Mouse (Mus musculus) ES-E14 (cell line): ENCODE data around the gene Arhgap24. TPM values are rescaled to one million over a fixed set of nuclear protein-coding genes. Genes with fewer than 3 reads are reported as not detected.

ENCODE experiments used
- DNase-seq: peaks from one replicate; pipeline ENCODE4 v3.0.0-alpha.2; 2013; ENCODE audit warnings: low read depth, low spot score
- H3K27ac ChIP-seq: 2 replicates; pipeline ENCODE4 v1.5.1; 2012; ENCODE audit warnings: low read depth, mild to moderate bottlenecking, low read length, moderate library complexity, mixed read lengths; ENCODE audit not compliant: poor library complexity, insufficient read depth, severe bottlenecking
- H3K36me3 ChIP-seq: 2 replicates; pipeline ENCODE4 v1.6.1; 2012; ENCODE audit warnings: mild to moderate bottlenecking, low read length, moderate library complexity, mixed read lengths; ENCODE audit not compliant: control insufficient read depth, poor library complexity, insufficient read depth, severe bottlenecking
- H3K4me1 ChIP-seq, 2 experiments: fragments of 150-350 bp in 1 of 2; sonication (generic) in 1 of 2; 2 replicates each; pipeline ENCODE4 v1.6.1; 2012; ENCODE audit warnings: low read length in 2 of 2, mild to moderate bottlenecking in 1 of 2, mixed read lengths in 1 of 2; ENCODE audit not compliant: control insufficient read depth in 2 of 2, insufficient read depth in 2 of 2, poor library complexity in 1 of 2
- H3K4me3 ChIP-seq, 2 experiments: fragments of 150-350 bp in 1 of 2; sonication (generic) in 1 of 2; 2 replicates each; pipeline ENCODE4 v1.5.1; 2012; ENCODE audit warnings: low read length in 2 of 2, low read depth in 1 of 2, mild to moderate bottlenecking in 1 of 2, mixed read lengths in 1 of 2; ENCODE audit not compliant: insufficient read depth in 1 of 2, poor library complexity in 1 of 2, severe bottlenecking in 1 of 2
- H3K9ac ChIP-seq: 2 replicates; pipeline ENCODE4 v1.6.1; 2012; ENCODE audit warnings: low read depth, mild to moderate bottlenecking, low read length, mixed read lengths; ENCODE audit not compliant: poor library complexity, insufficient read depth, severe bottlenecking
- H3K9me3 ChIP-seq: fragments of 150-350 bp; sonication (generic); 2 replicates; pipeline ENCODE4 v1.6.1; 2012; ENCODE audit warnings: low read depth, mild to moderate bottlenecking, low read length; ENCODE audit not compliant: control insufficient read depth, insufficient read depth
- CHD2 ChIP-seq: IDR thresholded peaks from 2 replicates; pipeline ENCODE4 v1.6.1; 2014; ENCODE audit warnings: mild to moderate bottlenecking, low read depth, low read length, inconsistent platforms
- HCFC1 ChIP-seq: IDR thresholded peaks from 2 replicates; pipeline ENCODE4 v1.6.1; 2012; ENCODE audit warnings: low read length, inconsistent platforms, borderline replicate concordance; ENCODE audit not compliant: insufficient read depth
- MAFK ChIP-seq: IDR thresholded peaks from 2 replicates; pipeline ENCODE4 v1.6.1; 2014; ENCODE audit warnings: mild to moderate bottlenecking, low read depth, low read length, inconsistent platforms; ENCODE audit not compliant: insufficient read depth
- ZC3H11A ChIP-seq: IDR thresholded peaks from 2 replicates; pipeline ENCODE4 v1.6.1; 2012; ENCODE audit warnings: low read depth, mild to moderate bottlenecking, inconsistent platforms, low read length, borderline replicate concordance
- ZNF384 ChIP-seq: IDR thresholded peaks from 2 replicates; pipeline ENCODE4 v1.6.1; 2012; ENCODE audit warnings: low read depth, low read length, inconsistent platforms
- in situ Hi-C, 2 experiments: fragments of 600-800 bp; cut with MboI; formaldehyde crosslinking; loops; one replicate each; pipeline ENCODE4 v1.15.1; 2025; ENCODE audit warnings: low sequenced_read_pairs in 2 of 2, inconsistent platforms in 1 of 2; ENCODE audit not compliant: unreplicated experiment in 2 of 2
- total RNA-seq: library from RNA; depleted of rRNA; stranded (reverse); fragments of 300-350 nt; gene quantifications from 2 replicates; pipeline ENCODE4 v1.2.3, GENCODE M21; 2012

Arhgap24 gene
- total RNA-seq, 1 experiment = 0.89 TPM

DNA sequence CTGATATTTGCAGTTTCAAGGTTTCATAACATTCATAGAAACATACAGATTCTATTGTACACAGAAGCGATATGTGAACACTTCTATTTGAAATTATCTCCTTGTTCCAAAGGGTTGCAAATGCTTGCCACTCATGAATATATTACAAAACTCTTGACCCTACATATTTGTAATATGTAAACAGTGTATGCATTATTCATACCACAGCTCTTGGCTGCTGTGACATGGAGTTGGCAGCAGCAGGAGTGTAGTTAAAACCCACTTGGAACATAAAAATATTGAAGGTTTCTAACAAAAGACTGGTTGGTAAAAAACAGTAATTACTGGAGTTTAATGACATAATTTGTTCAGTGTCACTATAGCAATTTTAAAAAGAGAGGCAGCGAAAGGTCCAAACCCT lies 10.9 kb upstream of the Arhgap24 start:
- no peak for DNase-seq
- Histone ChIP-seq H3K27ac (no peak overlapping the region), H3K9me3 (no peaks in the 10 kb centered on the region), H3K9ac (no peak overlapping the region), H3K4me3 (no peak overlapping the region), H3K36me3 (no peaks in the 10 kb centered on the region), H3K4me1 (no peaks in the 10 kb centered on the region)
- TF ChIP-seq ZC3H11A (no peak), MAFK (no peak), CHD2 (no peak)
- in situ Hi-C loops = no loop called here

DNA sequence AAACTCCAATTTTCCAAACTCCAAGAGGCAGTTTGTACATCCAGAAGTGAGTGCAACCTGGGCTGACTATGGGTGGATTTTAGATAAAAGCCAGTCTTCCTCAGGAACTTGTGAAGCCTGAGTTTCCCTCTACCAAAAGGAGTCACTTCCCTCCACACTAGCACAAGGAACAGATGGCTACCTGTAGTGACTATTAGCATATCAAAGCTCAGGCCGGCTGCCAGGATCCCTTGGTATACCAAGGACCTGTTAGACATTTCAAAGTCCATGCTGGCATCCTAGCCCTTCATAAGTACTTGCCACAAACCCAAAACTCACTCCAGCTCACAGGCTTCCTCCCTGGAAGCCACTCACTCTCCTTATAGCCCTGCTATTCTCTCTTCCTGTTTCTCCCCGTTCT lies 3.1 kb upstream of the Arhgap24 start:
- Histone ChIP-seq H3K9ac (no peak overlapping the region), H3K4me3 (no peak overlapping the region), H3K27ac (no peak overlapping the region), H3K4me1 (peaks cover 2 to 7% of the 10 kb centered on the region in 2 experiments; a peak in 2 of 4 replicates), H3K9me3 (no peaks in the 10 kb centered on the region), H3K36me3 (no peaks in the 10 kb centered on the region)
- peak; percentile 29 for DNase-seq
- no peak for TF ChIP-seq MAFK
- TF ChIP-seq ZNF384 = no peak
- TF ChIP-seq CHD2 = no peak
- no peak for TF ChIP-seq HCFC1
- no peak for TF ChIP-seq ZC3H11A
- in situ Hi-C loops = no loop called here

DNA sequence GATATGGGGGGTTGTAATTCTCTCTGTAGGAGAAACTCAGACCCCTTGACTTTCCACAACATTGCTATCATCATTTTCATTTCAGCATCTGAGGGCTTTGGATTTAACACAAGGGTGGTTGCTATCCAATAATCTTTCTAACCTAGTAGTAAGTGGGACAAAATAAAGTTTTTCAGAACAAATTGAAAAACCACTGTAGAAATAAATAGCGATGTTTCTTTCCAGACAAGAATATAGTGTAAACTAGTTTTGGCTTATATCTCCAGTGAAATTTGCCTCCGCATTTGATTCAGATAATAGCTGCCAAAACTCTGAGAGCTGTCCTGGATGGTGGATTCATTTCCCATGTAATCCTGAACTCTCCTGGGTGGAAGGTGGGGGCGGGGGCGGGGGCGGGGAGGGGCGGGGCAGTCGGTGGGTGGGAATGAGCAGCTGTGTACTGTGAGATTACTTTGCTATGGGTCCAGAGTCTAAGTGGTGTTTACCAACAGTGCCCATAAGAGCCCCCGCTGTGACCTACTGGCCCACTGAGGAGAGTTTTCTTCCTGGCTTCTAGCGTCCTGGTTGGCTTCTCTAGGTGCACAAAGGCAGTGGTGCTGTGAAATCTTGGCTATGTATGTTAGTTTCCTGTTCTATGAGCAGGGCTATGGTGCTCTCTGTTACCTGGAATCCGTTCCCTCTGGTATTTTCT lies 2.2 kb downstream of the Arhgap24 start:
- peaks cover 0 to 4% of the 10 kb centered on the region in 2 experiments; a peak in 1 of 4 replicates for H3K4me1 ChIP-seq
- no peaks in the 10 kb centered on the region for H3K36me3 ChIP-seq
- no peak overlapping the region for H3K27ac ChIP-seq
- no peak overlapping the region for H3K9ac ChIP-seq
- in situ Hi-C loops = no loop called here
- TF ChIP-seq HCFC1 (no peak), ZC3H11A (no peak), CHD2 (no peak), MAFK (no peak), ZNF384 (no peak)
- no peaks in the 10 kb centered on the region for H3K9me3 ChIP-seq
- no peak overlapping the region for H3K4me3 ChIP-seq
- no peak for DNase-seq

DNA sequence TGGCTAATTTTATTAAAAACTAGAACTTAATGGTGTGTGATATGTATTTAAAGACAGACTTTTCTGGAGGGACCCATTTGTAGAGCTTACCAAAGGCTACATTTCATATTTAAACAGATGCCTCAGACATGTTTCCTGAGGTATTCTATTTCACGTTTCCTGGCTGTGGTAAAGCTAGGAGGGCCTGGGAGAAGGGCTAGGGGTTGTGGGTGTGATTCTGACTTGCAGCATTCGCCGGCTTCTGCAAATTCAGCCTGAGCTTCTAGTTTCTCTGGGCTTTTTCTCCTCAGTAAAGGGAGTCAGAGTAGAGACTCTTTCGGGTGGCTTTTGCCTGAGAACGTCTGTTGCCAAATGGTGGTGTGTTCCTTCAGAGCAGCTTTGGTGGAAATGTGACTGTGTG lies 10.4 kb downstream of the Arhgap24 start:
- Histone ChIP-seq H3K4me1 (no peaks in the 10 kb centered on the region), H3K9me3 (no peaks in the 10 kb centered on the region), H3K9ac (no peak overlapping the region), H3K27ac (no peak overlapping the region), H3K4me3 (no peak overlapping the region), H3K36me3 (no peaks in the 10 kb centered on the region)
- no peak for TF ChIP-seq ZC3H11A
- TF ChIP-seq CHD2 = no peak
- TF ChIP-seq HCFC1 = no peak
- no peak for TF ChIP-seq ZNF384
- no peak for TF ChIP-seq MAFK
- in situ Hi-C loops = no loop called here
- no peak for DNase-seq

DNA sequence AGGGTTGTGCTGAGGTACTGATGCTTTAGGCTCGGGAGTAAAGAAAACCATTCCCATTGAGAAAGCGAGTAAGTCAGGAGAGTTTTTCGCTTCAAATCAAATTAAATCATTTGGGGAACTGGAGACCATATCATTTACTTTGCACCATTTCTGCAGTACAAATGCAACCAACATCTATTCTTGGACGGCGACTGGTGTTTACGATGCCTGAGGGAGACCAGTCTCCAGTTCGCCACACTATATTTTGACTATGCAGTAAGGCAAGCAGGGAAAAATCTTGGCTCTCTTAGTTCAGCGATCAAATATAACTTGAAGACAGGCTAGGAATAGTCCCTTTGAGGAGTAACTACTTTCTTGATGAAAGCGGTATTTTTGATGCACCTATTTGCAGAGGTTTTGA lies 11.0 kb downstream of the Arhgap24 start:
- H3K36me3 ChIP-seq = no peaks in the 10 kb centered on the region
- no peak overlapping the region for H3K27ac ChIP-seq

More for the DNA sequence above, 11.0 kb downstream of the Arhgap24 start:
- Histone ChIP-seq H3K4me3 (no peak overlapping the region), H3K4me1 (no peaks in the 10 kb centered on the region), H3K9ac (no peak overlapping the region), H3K9me3 (no peaks in the 10 kb centered on the region)
- TF ChIP-seq HCFC1 (no peak), ZNF384 (no peak), CHD2 (no peak), ZC3H11A (no peak), MAFK (no peak)
- in situ Hi-C loops = no loop called here
- no peak for DNase-seq
